Mouse (Mus musculus): ENCODE results near the gene Rngtt. TPM values are rescaled to one million over a fixed set of nuclear protein-coding genes. Genes with fewer than 3 reads are reported as not detected.

Rngtt gene
- total and polyA plus RNA-seq, 3 experiments, result 15.0 to 18.7 TPM; not detected in 1

GRCm38 (mm10) chr4:33513421-33513820 lies 203.3 kb downstream of the Rngtt start:
- Histone ChIP-seq H3K79me2 (ENCODE audit: control insufficient read depth, insufficient read depth, low read length, poor library complexity) (no peaks in the 10 kb centered on the region), H3K4me3 (ENCODE audit: control insufficient read depth in 1 of 2, insufficient read depth in 1 of 2, low read depth in 2 of 2, low read length in 2 of 2) (no peak overlapping the region), H3K9me3 (replicated peaks; ENCODE audit: insufficient read depth, low read length) (no peaks in the 10 kb centered on the region), H3K4me1 (ENCODE audit: control insufficient read depth in 1 of 2, insufficient read depth in 2 of 2, low read length in 2 of 2) (no peaks in the 10 kb centered on the region), H3K27ac (ENCODE audit: control insufficient read depth, low read depth, low read length) (no peak overlapping the region), H3K9ac (ENCODE audit: control insufficient read depth, low read depth, low read length, poor library complexity, severe bottlenecking) (no peak overlapping the region), H3K27me3 (ENCODE audit: control insufficient read depth in 1 of 2, insufficient read depth in 2 of 2, low read length in 2 of 2) (no peaks in the 10 kb centered on the region), H3K36me3 (ENCODE audit: control insufficient read depth in 1 of 2, insufficient read depth in 2 of 2, low read length in 2 of 2) (no peaks in the 10 kb centered on the region)
- TF ChIP-seq USF1 (IDR thresholded peaks at IDR 0.05; ENCODE audit: low read depth, low read length) (no peak), NRF1 (IDR thresholded peaks at IDR 0.05; ENCODE audit: insufficient read depth, low read depth, low read length, poor library complexity, severe bottlenecking) (no peak), ZC3H11A (IDR thresholded peaks at IDR 0.05; ENCODE audit: low read depth, low read length) (no peak), E2F4 (IDR thresholded peaks at IDR 0.05; ENCODE audit: borderline replicate concordance, low read depth, low read length) (no peak), NELFE (IDR thresholded peaks at IDR 0.05; ENCODE audit: low read depth, low read length) (no peak), SMC3 (IDR thresholded peaks at IDR 0.05; ENCODE audit: low read depth, low read length) (no peak), USF2 (IDR thresholded peaks at IDR 0.05; ENCODE audit: borderline replicate concordance in 1 of 2, insufficient read depth in 1 of 2, low read depth in 1 of 2, low read length in 2 of 2) (no peak), MEF2A (IDR thresholded peaks at IDR 0.05; ENCODE audit: extremely low read depth, insufficient replicate concordance, low read depth, low read length, poor library complexity, severe bottlenecking) (no peak), CHD2 (IDR thresholded peaks at IDR 0.05; ENCODE audit: low read length) (no peak), ZNF384 (IDR thresholded peaks at IDR 0.05; ENCODE audit: low read depth, low read length) (no peak), POLR2AphosphoS5 (IDR thresholded peaks at IDR 0.05; ENCODE audit: borderline replicate concordance, low read depth, low read length) (no peak), POLR2AphosphoS2 (IDR thresholded peaks at IDR 0.05; ENCODE audit: low read length) (no peak), MYC (IDR thresholded peaks at IDR 0.05; ENCODE audit: low read depth, low read length) (no peak), JUND (IDR thresholded peaks at IDR 0.05; ENCODE audit: low read depth, low read length) (no peak)
- DNase-seq (ENCODE audit: low read depth, low spot score), result no peak

- Histone ChIP-seq H3K4me3 (ENCODE audit: control insufficient read depth in 1 of 2, insufficient read depth in 1 of 2, low read depth in 2 of 2, low read length in 2 of 2) (no peak overlapping the region), H3K4me1 (ENCODE audit: control insufficient read depth in 1 of 2, insufficient read depth in 2 of 2, low read length in 2 of 2) (no peaks in the 10 kb centered on the region), H3K9ac (ENCODE audit: control insufficient read depth, low read depth, low read length, poor library complexity, severe bottlenecking) (no peak overlapping the region), H3K27me3 (ENCODE audit: control insufficient read depth in 1 of 2, insufficient read depth in 2 of 2, low read length in 2 of 2) (no peaks in the 10 kb centered on the region), H3K27ac (ENCODE audit: control insufficient read depth, low read depth, low read length) (no peak overlapping the region), H3K36me3 (ENCODE audit: control insufficient read depth in 1 of 2, insufficient read depth in 2 of 2, low read length in 2 of 2) (no peaks in the 10 kb centered on the region), H3K79me2 (ENCODE audit: control insufficient read depth, insufficient read depth, low read length, poor library complexity) (no peaks in the 10 kb centered on the region), H3K9me3 (replicated peaks; ENCODE audit: insufficient read depth, low read length) (no peaks in the 10 kb centered on the region)
- 0 out of 2 replicates have a peak, but pooled peaks have one; percentile 34 for TF ChIP-seq MAX (IDR thresholded peaks at IDR 0.05; ENCODE audit: low read length)
- no peak for TF ChIP-seq USF2 (IDR thresholded peaks at IDR 0.05; ENCODE audit: borderline replicate concordance in 1 of 2, insufficient read depth in 1 of 2, low read depth in 1 of 2, low read length in 2 of 2)
- no peak for DNase-seq (ENCODE audit: low read depth, low spot score)
These were observed 204.2 kb downstream of the Rngtt start for GRCm38 (mm10) chr4:33514108-33515000.
